Mouse (Mus musculus) hindbrain, embryonic 14.5 days (tissue): ENCODE results near the gene Parp16. TPM values are rescaled to one million over a fixed set of nuclear protein-coding genes. Genes with fewer than 3 reads are reported as not detected.
A peak's percentile ranks its signal among the peaks of the same experiment; 100 is the strongest.

Experiments
- ATAC-seq: fragments of 200-750 bp; cut with Nextera tagmentation; 2 replicates; pipeline ENCODE4 v1.8.0; 2017; ENCODE audit warnings: moderate number of reproducible peaks, mild to moderate bottlenecking, moderate TSS enrichment, moderate library complexity; ENCODE audit not compliant: low FRiP score
- DNase-seq: peaks from one replicate; pipeline ENCODE4 v3.0.0-alpha.2; 2015; ENCODE audit warnings: low spot score
- H3K27ac ChIP-seq: fragments of 300-500 bp; sonication (generic); 2 replicates; pipeline ENCODE4 v1.5.1; 2014; ENCODE audit warnings: mild to moderate bottlenecking, moderate library complexity
- H3K27me3 ChIP-seq: fragments of 300-500 bp; sonication (generic); 2 replicates; pipeline ENCODE4 v1.6.1; 2014; ENCODE audit warnings: mild to moderate bottlenecking, low read length, mixed read lengths; ENCODE audit not compliant: control insufficient read depth, insufficient read depth
- H3K36me3 ChIP-seq: fragments of 300-500 bp; sonication (generic); replicated peaks from 2 replicates; pipeline ENCODE4 v1.6.1; 2014; ENCODE audit not compliant: control insufficient read depth, insufficient read depth
- H3K4me1 ChIP-seq: fragments of 300-500 bp; sonication (generic); replicated peaks from 2 replicates; pipeline ENCODE4 v1.6.1; 2014; ENCODE audit warnings: antibody characterized with exemption, low read length, mixed read lengths; ENCODE audit not compliant: control insufficient read depth, insufficient read depth
- H3K4me2 ChIP-seq: fragments of 300-500 bp; sonication (generic); replicated peaks from 2 replicates; pipeline ENCODE4 v1.6.1; 2014; ENCODE audit warnings: mild to moderate bottlenecking, moderate library complexity
- H3K4me3 ChIP-seq: fragments of 300-500 bp; sonication (generic); replicated peaks from 2 replicates; pipeline ENCODE4 v1.5.1; 2014; ENCODE audit warnings: mild to moderate bottlenecking, low read length
- H3K9ac ChIP-seq: fragments of 300-500 bp; sonication (generic); 2 replicates; pipeline ENCODE4 v1.6.1; 2014
- H3K9me3 ChIP-seq: fragments of 300-500 bp; sonication (generic); 2 replicates; pipeline ENCODE4 v1.6.1; 2016; ENCODE audit warnings: low read length; ENCODE audit not compliant: control insufficient read depth
- WGBS: fragments of 180-500 bp; shearing (Covaris S2); extraction: QIAGEN DNeasy Blood & Tissue Kit; methylation state at CpG from one replicate; pipeline ENCODE4 v1.1.7; 2014; 5-methylcytosine and 5-hydroxymethylcytosine counted together
- polyA plus RNA-seq: library from polyadenylated mRNA; unstranded; fragments of >200 nt; fragmentation: Nextera tagmentation; extraction: Ambion mirVana; gene quantifications from 2 replicates; pipeline ENCODE4 v1.2.1, GENCODE M21; 2014

The Parp16 gene
- polyA plus RNA-seq, 1 experiment from 2014 or later = 7.9 TPM

DNA sequence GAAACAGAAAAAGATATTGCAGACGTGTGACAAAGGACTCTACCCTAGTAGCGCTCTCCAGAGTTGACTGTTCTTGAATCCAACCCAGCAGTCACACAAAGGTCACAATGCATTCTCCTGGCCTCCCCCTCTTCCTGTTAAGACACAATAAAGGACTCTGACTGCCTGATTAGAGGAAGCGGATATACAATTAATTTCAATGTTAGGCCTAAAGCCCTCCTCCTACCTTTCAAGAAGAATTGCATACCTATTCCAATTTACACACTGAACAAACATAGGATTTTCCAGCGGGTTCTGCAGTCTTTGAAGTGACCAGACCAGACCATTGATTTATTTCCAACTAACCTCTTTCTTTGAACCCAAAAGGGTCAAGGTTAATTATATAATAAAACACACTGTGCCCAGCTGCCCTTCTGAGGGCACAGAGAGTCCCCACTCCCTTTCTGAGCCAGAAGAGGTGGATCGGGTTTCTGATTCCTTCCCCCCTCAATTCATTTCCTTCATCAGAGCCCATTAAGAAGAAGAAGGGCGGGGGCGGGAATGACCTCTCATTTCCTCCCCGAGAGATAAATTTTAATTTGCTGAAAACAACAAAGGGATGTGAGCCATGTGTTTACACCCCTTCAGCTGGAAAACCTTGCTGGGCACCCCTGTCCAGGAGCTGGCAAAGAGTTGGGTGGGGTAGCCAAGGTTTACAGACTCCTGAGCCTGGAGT, 3.2 kb upstream of the Parp16 start:
- H3K27me3 ChIP-seq = no peaks in the 10 kb centered on the region
- no peak overlapping the region for H3K27ac ChIP-seq
- H3K9ac ChIP-seq = no peak overlapping the region
- no peaks in the 10 kb centered on the region for H3K9me3 ChIP-seq
- no peak for ATAC-seq
- H3K4me1 ChIP-seq = peaks cover 19% of the 10 kb centered on the region; the same call in 1 of the 2 replicates
- no peak for DNase-seq
- WGBS = 24% methylated on average over 8 of the region's 8 CpGs
- no peak overlapping the region for H3K4me2 ChIP-seq
- H3K4me3 ChIP-seq = no peak overlapping the region
- H3K36me3 ChIP-seq = no peaks in the 10 kb centered on the region

DNA sequence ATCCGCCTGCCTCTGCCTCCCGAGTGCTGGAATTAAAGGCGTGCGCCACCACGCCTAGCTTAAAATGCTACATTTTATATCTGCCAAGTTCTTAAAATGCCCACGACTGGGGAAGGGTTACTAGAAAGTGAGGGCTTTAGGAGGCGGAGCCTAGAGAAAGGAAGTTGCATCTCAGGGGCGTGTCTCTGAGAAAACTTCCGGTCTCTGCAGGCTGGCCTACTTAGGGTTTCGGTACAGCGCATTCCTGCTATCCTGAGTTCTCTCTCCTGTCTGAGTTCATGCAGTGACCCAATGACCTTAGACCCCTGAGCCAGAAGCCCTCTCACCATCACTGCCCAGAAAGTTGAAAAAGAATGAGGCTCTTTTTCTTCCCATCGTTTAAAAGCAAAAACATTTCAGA, 1.9 kb upstream of the Parp16 start:
- H3K36me3 ChIP-seq = no peaks in the 10 kb centered on the region

DNA sequence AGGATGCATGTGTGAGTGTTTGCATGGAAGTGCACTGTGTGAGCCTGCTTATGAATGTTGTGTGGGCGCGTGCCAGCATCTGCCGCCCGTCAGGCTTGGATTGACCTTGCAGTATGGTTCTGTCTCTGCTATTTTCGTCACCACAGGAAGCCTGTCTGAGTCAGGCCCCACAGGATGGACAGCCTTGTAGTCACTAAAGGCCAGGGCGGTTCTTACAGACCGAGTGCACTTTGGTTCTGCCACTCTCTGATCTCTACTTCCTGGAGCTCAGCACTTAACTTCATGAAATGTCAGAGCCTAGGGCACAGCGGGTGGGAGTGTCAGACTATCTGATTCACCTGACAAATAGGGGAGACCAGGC, 448 bp downstream of the Parp16 start:
- H3K4me3 ChIP-seq = no peak overlapping the region
- no peak for ATAC-seq
- peaks cover 22% of the 10 kb centered on the region; the same call in 1 of the 2 replicates for H3K4me1 ChIP-seq
- H3K9me3 ChIP-seq = no peaks in the 10 kb centered on the region
- no peak overlapping the region for H3K4me2 ChIP-seq
- no peaks in the 10 kb centered on the region for H3K27me3 ChIP-seq
- H3K9ac ChIP-seq = peak overlapping the region; percentile 22; the same call in 1 of the 2 replicates
- no peak for DNase-seq
- WGBS = 41% methylated on average over 8 of the region's 8 CpGs
- H3K27ac ChIP-seq = peak overlapping the region; percentile 86
- no peaks in the 10 kb centered on the region for H3K36me3 ChIP-seq

More for the DNA sequence above, 1.9 kb upstream of the Parp16 start:
- peaks cover 22% of the 10 kb centered on the region; the same call in 1 of the 2 replicates for H3K4me1 ChIP-seq
- no peak overlapping the region for H3K27ac ChIP-seq
- 65% methylated on average over 12 of the region's 12 CpGs for WGBS
- H3K4me2 ChIP-seq = no peak overlapping the region
- no peaks in the 10 kb centered on the region for H3K9me3 ChIP-seq
- DNase-seq (no peak), ATAC-seq (no peak)
- H3K27me3 ChIP-seq = no peaks in the 10 kb centered on the region
- no peak overlapping the region for H3K9ac ChIP-seq
- H3K4me3 ChIP-seq = no peak overlapping the region

DNA sequence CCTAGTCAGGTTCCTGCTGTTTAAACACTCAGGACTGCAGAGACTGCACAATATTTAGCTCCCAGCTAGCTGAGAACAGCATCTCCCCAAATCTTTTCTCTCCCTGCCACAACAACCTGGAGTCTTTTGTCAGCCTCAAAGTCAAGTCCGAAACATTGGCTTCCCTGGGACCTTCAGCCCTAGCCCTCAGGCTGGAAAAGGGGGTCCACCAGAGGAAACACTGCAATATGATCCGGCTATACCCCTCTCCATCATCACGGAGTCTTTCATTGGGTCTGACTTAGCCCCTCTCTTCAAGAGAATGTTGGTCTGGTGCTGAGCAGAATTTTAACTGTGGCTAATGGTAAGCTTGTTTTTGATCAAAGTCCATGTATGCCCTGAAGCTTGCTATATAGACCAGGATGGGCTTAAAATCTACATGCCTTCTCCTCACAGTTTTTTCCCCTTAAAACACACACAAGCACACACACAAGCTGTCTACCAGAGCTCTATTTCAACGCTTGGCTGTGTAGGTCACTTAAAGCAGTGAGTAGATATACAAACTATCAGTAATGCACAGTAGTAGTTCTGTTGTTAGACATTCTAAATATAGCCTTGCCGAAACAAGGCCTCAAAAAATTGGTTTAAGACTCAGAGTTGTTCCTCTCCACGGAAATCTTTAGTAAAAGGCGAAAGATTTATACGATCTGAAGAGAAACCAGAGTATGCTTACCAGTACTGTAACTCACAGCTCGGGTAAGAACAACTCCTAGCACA, 1.0 kb downstream of the Parp16 start:
- peak; percentile 82 for ATAC-seq
- Histone ChIP-seq H3K4me2 (peak overlapping the region; percentile 41), H3K9ac (peak overlapping the region; percentile 35), H3K27ac (peak overlapping the region; percentile 86), H3K27me3 (no peaks in the 10 kb centered on the region), H3K36me3 (no peaks in the 10 kb centered on the region), H3K9me3 (no peaks in the 10 kb centered on the region), H3K4me3 (no peak overlapping the region), H3K4me1 (peaks cover 22% of the 10 kb centered on the region; the same call in 1 of the 2 replicates)
- peak; percentile 75 for DNase-seq
- WGBS = 7% methylated on average over 9 of the region's 9 CpGs

DNA sequence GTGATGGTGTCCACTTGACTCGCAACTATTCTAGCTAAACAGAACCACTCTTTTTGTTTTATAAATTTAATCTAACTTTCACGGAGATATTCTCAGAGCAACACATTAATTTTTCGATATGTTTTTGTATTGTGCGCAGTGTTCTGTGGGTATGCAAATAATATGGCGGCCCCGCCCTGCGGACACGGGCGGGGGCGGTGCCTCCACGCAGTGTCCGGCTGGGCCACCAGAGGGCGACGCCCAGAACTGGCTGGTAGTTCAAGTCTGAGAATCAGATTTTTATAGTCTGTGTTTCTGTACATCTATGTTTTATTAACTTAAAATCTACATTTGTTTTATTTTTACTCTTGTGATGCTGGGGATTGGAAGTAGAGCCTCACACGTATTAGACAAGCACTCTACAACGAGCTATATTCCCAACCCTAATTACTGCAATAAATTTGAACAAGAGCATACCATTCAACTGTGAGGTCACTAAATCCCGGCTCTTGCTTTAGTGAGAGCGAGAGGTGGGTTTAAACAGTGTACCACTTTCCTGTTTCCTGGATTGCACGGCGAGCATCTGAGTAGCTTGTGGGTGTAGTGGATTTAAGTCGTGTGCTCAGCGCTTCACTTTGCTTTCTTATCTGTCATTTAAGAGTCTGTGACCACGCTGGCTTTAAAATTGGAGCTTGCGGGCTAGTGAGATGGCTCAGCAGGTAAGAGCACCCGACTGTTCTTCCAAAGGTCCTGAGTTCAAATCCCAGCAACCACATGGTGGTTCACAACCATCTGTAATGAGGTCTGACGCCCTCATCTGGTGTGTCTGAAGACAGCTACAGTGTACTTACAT, 1.8 kb downstream of the Parp16 start:
- peaks cover 19% of the 10 kb centered on the region; the same call in 1 of the 2 replicates for H3K4me1 ChIP-seq
- WGBS = 23% methylated on average over 26 of the region's 26 CpGs
- ATAC-seq (peak; percentile 81), DNase-seq (peak; percentile 94)
- no peaks in the 10 kb centered on the region for H3K36me3 ChIP-seq
- peak overlapping the region; percentile 86 for H3K27ac ChIP-seq
- peak overlapping the region; percentile 35 for H3K9ac ChIP-seq
- H3K27me3 ChIP-seq = no peaks in the 10 kb centered on the region
- no peaks in the 10 kb centered on the region for H3K9me3 ChIP-seq
- H3K4me2 ChIP-seq = peak overlapping the region; percentile 41
- H3K4me3 ChIP-seq = no peak overlapping the region

DNA sequence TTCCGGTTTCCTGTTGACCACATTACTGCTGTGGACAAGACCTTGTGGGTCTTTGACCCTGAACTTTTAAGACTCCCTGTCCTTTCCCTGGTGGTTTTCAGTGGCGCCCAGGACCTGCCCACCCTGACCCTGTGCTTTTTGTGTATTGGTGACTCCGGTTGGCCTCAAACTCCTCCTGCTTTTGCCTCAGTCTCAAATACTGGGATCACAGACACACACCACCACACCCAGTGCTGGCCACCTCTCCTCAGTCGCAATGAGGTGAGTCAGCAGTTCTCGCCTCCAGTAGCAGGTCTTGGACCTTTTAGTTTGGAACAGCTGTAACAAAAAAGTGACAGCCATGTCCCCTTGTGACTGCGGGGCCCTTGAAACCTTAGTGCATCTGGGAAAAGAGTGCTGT, 2.7 kb downstream of the Parp16 start:
- Histone ChIP-seq H3K9me3 (no peaks in the 10 kb centered on the region), H3K27me3 (no peaks in the 10 kb centered on the region), H3K4me1 (peaks cover 19% of the 10 kb centered on the region; the same call in 1 of the 2 replicates), H3K4me2 (no peak overlapping the region), H3K27ac (no peak overlapping the region), H3K4me3 (no peak overlapping the region), H3K36me3 (no peaks in the 10 kb centered on the region), H3K9ac (no peak overlapping the region)
- ATAC-seq = no peak
- no peak for DNase-seq
- WGBS = 86% methylated on average over 6 of the region's 6 CpGs

DNA sequence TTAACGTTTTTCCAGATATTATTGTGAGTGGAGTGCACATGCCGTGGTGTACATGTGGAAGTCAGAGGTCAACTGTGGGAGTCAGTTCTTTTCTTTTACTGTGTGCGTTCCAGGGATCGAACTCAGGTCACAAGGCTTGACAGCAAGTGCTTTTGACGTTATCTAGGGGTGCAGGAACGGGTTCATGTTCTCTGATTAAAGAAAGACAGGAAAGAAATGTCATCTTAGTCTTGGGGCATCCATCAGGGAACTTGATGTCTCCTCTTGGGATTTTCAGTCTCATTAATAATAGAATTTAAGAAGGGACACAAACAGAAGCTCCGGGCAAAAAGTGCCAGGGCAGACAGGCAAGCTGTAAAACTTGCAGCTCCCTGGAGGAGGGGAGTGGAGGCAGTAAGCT, 4.6 kb downstream of the Parp16 start:
- ATAC-seq (no peak), DNase-seq (no peak)
- H3K4me3 ChIP-seq = no peak overlapping the region
- H3K36me3 ChIP-seq = no peaks in the 10 kb centered on the region
- H3K27me3 ChIP-seq = no peaks in the 10 kb centered on the region
- no peak overlapping the region for H3K27ac ChIP-seq
- WGBS = 61% methylated on average over 7 of the region's 7 CpGs
- no peak overlapping the region for H3K4me2 ChIP-seq
- H3K9me3 ChIP-seq = no peaks in the 10 kb centered on the region
- H3K4me1 ChIP-seq = peaks cover 19% of the 10 kb centered on the region; the same call in 1 of the 2 replicates
- H3K9ac ChIP-seq = no peak overlapping the region

DNA sequence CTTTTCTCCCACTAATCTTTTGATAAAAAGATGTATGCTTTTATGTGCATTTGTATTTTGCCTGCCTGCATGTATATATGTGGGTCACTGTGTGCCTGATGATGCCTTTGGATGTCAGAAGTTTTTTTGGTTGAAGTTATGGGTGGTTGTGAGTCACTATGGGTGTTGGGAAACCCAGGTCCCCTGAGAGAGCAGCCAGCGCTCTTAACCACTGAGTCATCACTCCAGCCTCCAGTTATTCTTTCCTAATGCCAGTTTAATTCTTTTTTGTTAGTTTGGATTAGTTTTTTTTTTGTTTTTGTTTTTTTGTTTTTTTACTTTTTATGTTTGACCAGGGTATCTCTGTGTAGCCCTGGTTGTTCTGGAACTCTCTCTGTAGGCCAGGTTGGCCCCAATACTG, 5.5 kb downstream of the Parp16 start:
- Histone ChIP-seq H3K27ac (peak overlapping the region; percentile 95; the same call in 1 of the 2 replicates), H3K4me3 (no peak overlapping the region), H3K27me3 (no peaks in the 10 kb centered on the region), H3K9me3 (no peaks in the 10 kb centered on the region), H3K36me3 (no peaks in the 10 kb centered on the region), H3K4me2 (no peak overlapping the region), H3K9ac (no peak overlapping the region), H3K4me1 (peaks cover 10% of the 10 kb centered on the region; the same call in 1 of the 2 replicates)
- DNase-seq (no peak), ATAC-seq (no peak)
- WGBS = 80% methylated on average over 1 of the region's 1 CpGs

DNA sequence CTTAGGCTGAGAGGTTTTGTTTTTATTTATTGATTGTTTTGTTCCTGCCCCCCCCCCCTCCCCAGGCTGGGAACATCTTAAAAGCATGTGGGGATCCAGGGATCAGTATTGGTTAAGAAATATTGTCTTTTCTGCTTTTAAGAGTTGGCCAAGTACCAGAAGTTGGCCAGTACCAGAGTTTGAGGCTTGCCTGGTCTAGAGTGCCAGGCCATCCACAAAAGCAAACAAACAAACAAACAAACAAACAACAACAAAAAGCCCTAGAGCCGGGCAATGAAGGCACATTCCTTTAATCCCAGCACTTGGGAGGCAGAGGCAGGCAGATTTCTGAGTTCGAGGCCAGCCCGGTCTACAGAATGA, 5.8 kb downstream of the Parp16 start:
- H3K4me3 ChIP-seq = no peak overlapping the region
- no peak overlapping the region for H3K9ac ChIP-seq
- ATAC-seq = no peak
- H3K4me2 ChIP-seq = no peak overlapping the region
- H3K4me1 ChIP-seq = peaks cover 6% of the 10 kb centered on the region; the same call in 1 of the 2 replicates
- H3K27me3 ChIP-seq = no peaks in the 10 kb centered on the region
- H3K27ac ChIP-seq = peak overlapping the region; percentile 95
- no peak for DNase-seq
- no peaks in the 10 kb centered on the region for H3K36me3 ChIP-seq
- 51% methylated on average over 3 of the region's 3 CpGs for WGBS
- no peaks in the 10 kb centered on the region for H3K9me3 ChIP-seq
